Mouse (Mus musculus) CH12.LX (cell line): ENCODE results near the gene Hes1. TPM values are rescaled to one million over a fixed set of nuclear protein-coding genes. Genes with fewer than 3 reads are reported as not detected.

Experiments
- DNase-seq: peaks from one replicate; pipeline ENCODE4 v3.0.0-alpha.2; 2013; ENCODE audit errors: extremely low read depth
- H3K27ac ChIP-seq: 2 replicates; pipeline ENCODE4 v1.5.1; 2012; ENCODE audit warnings: low read depth, mild to moderate bottlenecking, control low read depth, moderate library complexity; ENCODE audit not compliant: insufficient read depth
- H3K27me3 ChIP-seq: replicated peaks from 2 replicates; pipeline ENCODE3; 2012; ENCODE audit warnings: inconsistent platforms
- H3K36me3 ChIP-seq, 2 experiments: replicated peaks in 1 of 2; 2 replicates each; pipeline versions ENCODE3 to v1.6.1; 2012; ENCODE audit warnings: inconsistent platforms in 1 of 2, low read length in 1 of 2, mild to moderate bottlenecking in 1 of 2, mixed read lengths in 1 of 2, moderate library complexity in 1 of 2; ENCODE audit not compliant: control insufficient read depth in 1 of 2, insufficient read depth in 1 of 2
- H3K4me1 ChIP-seq, 2 experiments: 2 replicates each; pipeline ENCODE4 v1.6.1; 2012; ENCODE audit warnings: inconsistent platforms in 1 of 2, moderate library complexity in 1 of 2; ENCODE audit not compliant: insufficient read depth in 2 of 2, control insufficient read depth in 1 of 2
- H3K4me2 ChIP-seq: 2 replicates; pipeline ENCODE4 v1.6.1; 2012; ENCODE audit warnings: low read depth, mild to moderate bottlenecking, control low read depth; ENCODE audit not compliant: poor library complexity, insufficient read depth, severe bottlenecking
- H3K4me3 ChIP-seq, 3 experiments: fragments of 150-350 bp in 1 of 3; sonication (generic) in 1 of 3; replicated peaks in 1 of 3; 2 replicates each; pipeline versions ENCODE3 to v1.5.1; 2011 to 2012; ENCODE audit warnings: low read depth in 2 of 3, low read length in 2 of 3, mild to moderate bottlenecking in 2 of 3, moderate library complexity in 2 of 3, control low read depth in 1 of 3, improper control_type of control experiment in 1 of 3, inconsistent platforms in 1 of 3, mixed read lengths in 1 of 3; ENCODE audit not compliant: poor library complexity in 1 of 3
- H3K79me2 ChIP-seq: replicated peaks from 2 replicates; pipeline ENCODE4 v1.6.1; 2012; ENCODE audit warnings: mild to moderate bottlenecking, moderate library complexity; ENCODE audit not compliant: control insufficient read depth, poor library complexity, insufficient read depth, severe bottlenecking; ENCODE audit errors: extremely low read depth
- H3K9ac ChIP-seq: 2 replicates; pipeline ENCODE4 v1.6.1; 2012; ENCODE audit warnings: low read depth, mild to moderate bottlenecking, control low read depth, moderate library complexity; ENCODE audit not compliant: insufficient read depth
- H3K9me3 ChIP-seq: replicated peaks from 2 replicates; pipeline ENCODE3; 2012; ENCODE audit warnings: low read length, inconsistent platforms, mixed read lengths
- BHLHE40 ChIP-seq: IDR thresholded peaks from 2 replicates; pipeline ENCODE4 v1.6.1; 2011; ENCODE audit warnings: mild to moderate bottlenecking, low read depth, low read length, improper control_type of control experiment
- CHD1 ChIP-seq: IDR thresholded peaks from 2 replicates; pipeline ENCODE4 v1.6.1; 2012; ENCODE audit warnings: low read depth, low read length, improper control_type of control experiment, inconsistent platforms
- CHD2 ChIP-seq: IDR thresholded peaks from 2 replicates; pipeline ENCODE4 v1.6.1; 2011; ENCODE audit warnings: low read length, improper control_type of control experiment
- CTCF ChIP-seq, 2 experiments: IDR thresholded peaks in 1 of 2; conservative IDR thresholded peaks in 1 of 2; 2 replicates each; pipeline ENCODE4 v1.5.1; 2011 to 2012; ENCODE audit warnings: low read depth in 2 of 2, low read length in 2 of 2, improper control_type of control experiment in 1 of 2, inconsistent platforms in 1 of 2, mild to moderate bottlenecking in 1 of 2, moderate library complexity in 1 of 2
- E2F4 ChIP-seq: IDR thresholded peaks from 2 replicates; pipeline ENCODE4 v1.6.1; 2011; ENCODE audit warnings: low read depth, low read length, improper control_type of control experiment; ENCODE audit not compliant: insufficient replicate concordance
- EP300 ChIP-seq: IDR thresholded peaks from 2 replicates; pipeline ENCODE4 v1.6.1; 2011; ENCODE audit warnings: low read length, improper control_type of control experiment
- ETS1 ChIP-seq: conservative IDR thresholded peaks from 2 replicates; pipeline ENCODE4 v1.6.1; 2012; ENCODE audit warnings: low read depth, mild to moderate bottlenecking, inconsistent platforms, low read length, improper control_type of control experiment, moderate library complexity
- HCFC1 ChIP-seq: IDR thresholded peaks from 2 replicates; pipeline ENCODE4 v1.6.1; 2012; ENCODE audit warnings: low read depth, mild to moderate bottlenecking, inconsistent platforms, low read length, improper control_type of control experiment
- IRF4 ChIP-seq: IDR thresholded peaks from 2 replicates; pipeline ENCODE4 v1.6.1; 2014; ENCODE audit warnings: low read depth, mild to moderate bottlenecking, inconsistent platforms, low read length, improper control_type of control experiment
- JUND ChIP-seq: conservative IDR thresholded peaks from 2 replicates; pipeline ENCODE4 v1.6.1; 2011; ENCODE audit warnings: low read depth, low read length, improper control_type of control experiment
- KAT2A ChIP-seq: IDR thresholded peaks from 2 replicates; pipeline ENCODE4 v1.6.1; 2012; ENCODE audit warnings: low read length, improper control_type of control experiment, inconsistent platforms; ENCODE audit not compliant: insufficient replicate concordance
- MAFK ChIP-seq: IDR thresholded peaks from 2 replicates; pipeline ENCODE4 v1.6.1; 2011; ENCODE audit warnings: low read length, improper control_type of control experiment; ENCODE audit not compliant: insufficient replicate concordance
- MAX ChIP-seq: IDR thresholded peaks from 2 replicates; pipeline ENCODE4 v1.6.1; 2011; ENCODE audit warnings: low read length, improper control_type of control experiment
- MAZ ChIP-seq: IDR thresholded peaks from 2 replicates; pipeline ENCODE4 v1.6.1; 2012; ENCODE audit warnings: low read depth, mild to moderate bottlenecking, inconsistent platforms, low read length, improper control_type of control experiment, moderate library complexity
- MEF2A ChIP-seq: IDR thresholded peaks from 2 replicates; pipeline ENCODE4 v1.6.1; 2014; ENCODE audit warnings: low read depth, mild to moderate bottlenecking, inconsistent platforms, low read length, improper control_type of control experiment, borderline replicate concordance
- MXI1 ChIP-seq: IDR thresholded peaks from 2 replicates; pipeline ENCODE4 v1.6.1; 2011; ENCODE audit warnings: mild to moderate bottlenecking, low read depth, low read length, improper control_type of control experiment
- MYC ChIP-seq: IDR thresholded peaks from 2 replicates; pipeline ENCODE4 v1.6.1; 2011; ENCODE audit warnings: low read depth, mild to moderate bottlenecking, improper control_type of control experiment, low read length
- NELFE ChIP-seq: IDR thresholded peaks from 2 replicates; pipeline ENCODE4 v1.6.1; 2011; ENCODE audit warnings: low read depth, low read length, improper control_type of control experiment
- PAX5 ChIP-seq: IDR thresholded peaks from 2 replicates; pipeline ENCODE4 v1.6.1; 2012; ENCODE audit warnings: low read length, inconsistent platforms, mixed read lengths
- POLR2A ChIP-seq: IDR thresholded peaks from 2 replicates; pipeline ENCODE4 v1.6.1; 2011; ENCODE audit warnings: low read depth, mild to moderate bottlenecking, improper control_type of control experiment, low read length
- RCOR1 ChIP-seq: conservative IDR thresholded peaks from 2 replicates; pipeline ENCODE4 v1.6.1; 2012; ENCODE audit warnings: low read depth, mild to moderate bottlenecking, inconsistent platforms, low read length, improper control_type of control experiment
- SIN3A ChIP-seq: IDR thresholded peaks from 2 replicates; pipeline ENCODE4 v1.6.1; 2012; ENCODE audit warnings: low read length, improper control_type of control experiment, inconsistent platforms
- TBP ChIP-seq: conservative IDR thresholded peaks from 2 replicates; pipeline ENCODE4 v1.6.1; 2011; ENCODE audit warnings: low read depth, low read length, improper control_type of control experiment
- TCF12 ChIP-seq: IDR thresholded peaks from 2 replicates; pipeline ENCODE4 v1.6.1; 2014; ENCODE audit warnings: low read depth, mild to moderate bottlenecking, inconsistent platforms, low read length, improper control_type of control experiment
- USF2 ChIP-seq: conservative IDR thresholded peaks from 2 replicates; pipeline ENCODE4 v1.6.1; 2011; ENCODE audit warnings: low read depth, low read length, improper control_type of control experiment
- ZMIZ1 ChIP-seq: IDR thresholded peaks from 2 replicates; pipeline ENCODE4 v1.6.1; 2012; ENCODE audit warnings: low read depth, mild to moderate bottlenecking, inconsistent platforms, low read length, improper control_type of control experiment
- ZNF384 ChIP-seq: IDR thresholded peaks from 2 replicates; pipeline ENCODE4 v1.6.1; 2012; ENCODE audit warnings: low read depth, low read length, improper control_type of control experiment, inconsistent platforms
- dilution Hi-C: fragments of 300-500 bp; cut with MboI; formaldehyde crosslinking; loops from 2 replicates; pipeline ENCODE4 v1.14.3; 2020; ENCODE audit warnings: low sequenced_read_pairs; ENCODE audit not compliant: extremely low pct_unique_long_range_greater_than_20kb, extremely low pct_ligation_motif_present
- in situ Hi-C: fragments of 300-500 bp; cut with MboI; formaldehyde crosslinking; loops from 3 replicates; pipeline ENCODE4 v1.14.3; 2019; ENCODE audit warnings: low sequenced_read_pairs, low pct_ligation_motif_present, low pct_unique_long_range_greater_than_20kb, mixed read lengths
- polyA plus RNA-seq: library from polyadenylated mRNA; unstranded; fragments of >175 nt; gene quantifications from 2 replicates; pipeline ENCODE4 v1.2.1, GENCODE M21; 2012; ENCODE audit warnings: low read depth; ENCODE audit not compliant: insufficient read length
- total RNA-seq, 2 experiments: library from RNA; depleted of rRNA; stranded (reverse); fragments of 300-350 nt in 1 of 2; fragments of >200 nt in 1 of 2; gene quantifications; 2 replicates each; pipeline ENCODE4 v1.2.3; 2012 to 2014

The Hes1 gene
- total and polyA plus RNA-seq, 3 experiments, result 1.4 to 3.6 (median 1.6) TPM

- no peak; the same call in 1 of the 2 replicates for TF ChIP-seq USF2
- TF ChIP-seq E2F4, result no peak
- TF ChIP-seq JUND, result peak; percentile 86
- TF ChIP-seq HCFC1, result peak; percentile 57; the same call in 1 of the 2 replicates
- TF ChIP-seq ZMIZ1, result peak; percentile 31; the same call in 1 of the 2 replicates
- peak; percentile 81 for TF ChIP-seq SIN3A
Observed at GRCm38 (mm10) chr16:30024681-30025262, 39.4 kb upstream of the Hes1 start (continued).

- in situ Hi-C loops, result loop anchor here (5.0 kb wide), 1 partner anchor 39 kb away; no protein-coding TSS in a partner anchor
- TF ChIP-seq ETS1, result no peak
- TF ChIP-seq BHLHE40, result peak; percentile 58
- peak; percentile 48; the same call in 1 of the 2 replicates for TF ChIP-seq EP300
- peak; percentile 35; the same call in 1 of the 2 replicates for TF ChIP-seq MEF2A
- no peak for TF ChIP-seq RCOR1
- peak; percentile 49; the same call in 1 of the 2 replicates for TF ChIP-seq TCF12
- peaks cover 20% of the 10 kb centered on the region for H3K27me3 ChIP-seq
- DNase-seq, result no peak
- H3K4me2 ChIP-seq, result no peak overlapping the region; the same call in 1 of the 2 replicates
- H3K4me1 ChIP-seq, result peaks cover 38 to 75% of the 10 kb centered on the region in 2 experiments
- H3K4me3 ChIP-seq, result no peak overlapping the region
- H3K36me3 ChIP-seq, result no peaks in the 10 kb centered on the region
- dilution Hi-C loops, result no loop called here
- peak overlapping the region; percentile 3; the same call in 1 of the 2 replicates for H3K9ac ChIP-seq
- peaks cover 3% of the 10 kb centered on the region for H3K9me3 ChIP-seq
- H3K79me2 ChIP-seq, result no peaks in the 10 kb centered on the region
- H3K27ac ChIP-seq, result no peak overlapping the region; the same call in 1 of the 2 replicates
Observed at GRCm38 (mm10) chr16:30028184-30028583, 36.0 kb upstream of the Hes1 start.

- dilution Hi-C loops (no loop called here), in situ Hi-C loops (loop anchor here (5.0 kb wide), 1 partner anchor 38 kb away; no protein-coding TSS in a partner anchor)
- Histone ChIP-seq H3K9ac (0 out of 2 replicates have a peak overlapping the region, but pooled peaks have one; percentile 12), H3K4me3 (no peak overlapping the region), H3K79me2 (no peaks in the 10 kb centered on the region), H3K4me1 (peaks cover 39 to 75% of the 10 kb centered on the region in 2 experiments), H3K27ac (peak overlapping the region; percentile 77), H3K27me3 (peaks cover 20% of the 10 kb centered on the region), H3K4me2 (peak overlapping the region; percentile 52), H3K36me3 (no peaks in the 10 kb centered on the region), H3K9me3 (peaks cover 3% of the 10 kb centered on the region)
- peak; percentile 79 for DNase-seq
- TF ChIP-seq IRF4, result peak; percentile 98
- peak; percentile 62; the same call in 1 of the 2 replicates for TF ChIP-seq SIN3A
- TF ChIP-seq ZNF384, result peak; percentile 95
- TF ChIP-seq TCF12, result peak; percentile 95
- TF ChIP-seq PAX5, result no peak
- TF ChIP-seq CTCF (conservative IDR thresholded peaks at IDR 0.05 in 1 of 2, IDR thresholded peaks at IDR 0.05 in 1 of 2; ENCODE audit: low read depth in 2 of 2, low read length in 2 of 2), result no peak
- TF ChIP-seq MAX, result no peak; the same call in 1 of the 2 replicates
- no peak; the same call in 1 of the 2 replicates for TF ChIP-seq CHD1
- TF ChIP-seq EP300, result peak; percentile 95
- 0 out of 2 replicates have a peak, but pooled peaks have one; percentile 21 for TF ChIP-seq MAFK
- peak; percentile 58; the same call in 1 of the 2 replicates for TF ChIP-seq MYC
- no peak for TF ChIP-seq TBP
- TF ChIP-seq BHLHE40, result peak; percentile 83
- TF ChIP-seq KAT2A, result no peak
- peak; percentile 67 for TF ChIP-seq MAZ
- TF ChIP-seq RCOR1, result peak; percentile 79
- TF ChIP-seq E2F4, result 0 out of 2 replicates have a peak, but pooled peaks have one; percentile 2
- no peak for TF ChIP-seq NELFE
- peak; percentile 96 for TF ChIP-seq JUND
- peak; percentile 76 for TF ChIP-seq CHD2
- TF ChIP-seq POLR2A, result no peak
- peak; percentile 64; the same call in 1 of the 2 replicates for TF ChIP-seq MXI1
Observed at GRCm38 (mm10) chr16:30029264-30030003, 34.8 kb upstream of the Hes1 start.
